Mouse (Mus musculus) myocyte (in vitro differentiated cells): ENCODE results near the gene Rps3a1.

Experiments used
- CEBPB ChIP-seq: IDR thresholded peaks from 2 replicates; pipeline ENCODE4 v1.6.1; 2011; ENCODE audit warnings: mild to moderate bottlenecking, moderate library complexity; ENCODE audit not compliant: poor library complexity, insufficient read depth, severe bottlenecking
- E2F4 ChIP-seq: IDR thresholded peaks from one replicate; pipeline ENCODE4 v1.6.1; 2011; ENCODE audit warnings: mild to moderate bottlenecking, control low read depth, moderate library complexity; ENCODE audit not compliant: insufficient read depth
- MAX ChIP-seq: IDR thresholded peaks from one replicate; pipeline ENCODE4 v1.6.1; 2011; ENCODE audit warnings: low read depth, mild to moderate bottlenecking, control low read depth
- MYOD1 ChIP-seq, 3 experiments: IDR thresholded peaks; one replicate each; pipeline ENCODE4 v1.6.1; 2011; ENCODE audit warnings: control low read depth in 2 of 3, low read depth in 2 of 3, mild to moderate bottlenecking in 2 of 3, moderate library complexity in 1 of 3; ENCODE audit not compliant: insufficient read length in 2 of 3, control insufficient read depth in 1 of 3
- MYOG ChIP-seq, 3 experiments: IDR thresholded peaks; one replicate each; pipeline ENCODE4 v1.6.1; 2011; ENCODE audit warnings: control low read depth in 2 of 3, low read depth in 2 of 3, mild to moderate bottlenecking in 2 of 3; ENCODE audit not compliant: insufficient read length in 2 of 3, control insufficient read depth in 1 of 3, insufficient read depth in 1 of 3
- POLR2A ChIP-seq: IDR thresholded peaks from one replicate; pipeline ENCODE4 v1.6.1; 2011; ENCODE audit warnings: low read depth, mild to moderate bottlenecking, control low read depth, moderate library complexity; ENCODE audit not compliant: insufficient read length
- POLR2AphosphoS2 ChIP-seq: IDR thresholded peaks from one replicate; pipeline ENCODE4 v1.6.1; 2011; ENCODE audit warnings: low read depth, control low read depth; ENCODE audit not compliant: insufficient read length
- REST ChIP-seq: IDR thresholded peaks from one replicate; pipeline ENCODE4 v1.6.1; 2011; ENCODE audit warnings: mild to moderate bottlenecking, control low read depth, moderate library complexity; ENCODE audit not compliant: insufficient read depth, insufficient read length
- SRF ChIP-seq: IDR thresholded peaks from one replicate; pipeline ENCODE4 v1.6.1; 2011; ENCODE audit warnings: low read depth; ENCODE audit not compliant: control insufficient read depth, insufficient read length
- TCF12 ChIP-seq: IDR thresholded peaks from one replicate; pipeline ENCODE4 v1.6.1; 2011; ENCODE audit warnings: mild to moderate bottlenecking, control low read depth; ENCODE audit not compliant: poor library complexity, insufficient read depth, severe bottlenecking

DNA sequence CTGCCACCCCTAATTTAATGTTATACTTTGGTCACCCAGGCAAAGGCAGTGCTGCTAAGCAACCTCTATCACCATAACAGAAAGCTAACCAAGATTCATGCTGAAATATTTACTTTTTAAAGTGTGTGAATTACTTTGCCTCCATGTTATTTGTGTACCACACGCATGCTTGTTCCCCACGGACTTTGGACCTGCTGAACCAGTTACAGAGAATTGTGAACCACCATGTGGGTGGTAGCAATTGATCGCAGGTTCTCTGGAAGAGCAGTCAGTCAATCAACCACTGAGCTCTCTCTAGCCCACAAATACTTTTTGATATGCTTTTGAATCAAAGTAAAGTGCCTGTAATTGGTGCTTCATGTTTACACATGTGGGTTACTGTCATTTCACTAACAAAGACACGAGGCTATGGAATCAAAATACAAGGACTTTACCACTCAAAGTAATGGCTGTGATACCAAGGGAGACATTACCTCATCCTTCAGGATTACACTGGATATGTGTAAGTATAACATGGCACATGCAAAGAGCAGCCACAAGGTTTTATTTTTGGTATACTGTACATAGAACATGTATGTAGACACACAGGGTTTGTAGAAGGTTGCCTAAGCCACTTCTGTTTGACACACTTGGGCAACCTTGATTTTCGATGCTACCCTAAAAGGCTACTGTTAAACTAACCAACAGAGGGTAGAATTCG, 7.4 kb downstream of the Rps3a1 start:
- TF ChIP-seq POLR2A (no peak), POLR2AphosphoS2 (no peak), MYOG (IDR thresholded peaks at IDR 0.05; ENCODE audit: control insufficient read depth in 1 of 3, insufficient read depth in 1 of 3, insufficient read length in 2 of 3, low read depth in 2 of 3) (no peak), MAX (no peak), TCF12 (no peak), MYOD1 (IDR thresholded peaks at IDR 0.05; ENCODE audit: control insufficient read depth in 1 of 3, insufficient read length in 2 of 3, low read depth in 2 of 3) (no peak), E2F4 (no peak), CEBPB (no peak), SRF (no peak), REST (no peak)
